Mouse (Mus musculus): ENCODE results near the gene Slc50a1.
A peak's percentile ranks its signal among the peaks of the same experiment; 100 is the strongest.

The Slc50a1 gene

DNA sequence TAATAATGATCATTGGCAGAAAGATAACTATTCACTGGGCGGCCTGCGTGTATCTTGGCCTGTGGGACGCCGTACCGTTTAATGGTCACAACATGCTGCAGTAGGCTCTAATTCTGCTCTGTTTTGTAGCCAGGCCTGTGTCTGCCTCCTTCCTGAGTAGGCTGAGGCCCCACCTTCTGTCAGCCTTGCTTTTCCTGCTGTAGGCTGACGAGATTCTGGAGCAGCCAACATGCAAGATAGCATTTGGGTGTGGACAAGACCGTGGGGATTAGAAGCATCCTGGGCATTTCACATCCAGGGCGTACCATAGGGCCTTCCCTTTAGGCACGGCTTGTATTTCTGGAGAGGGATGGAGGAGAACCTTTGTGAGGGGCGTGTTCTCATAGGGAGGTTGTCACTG is 8.0 kb downstream of the Slc50a1 start:
- DNase-seq (ENCODE audit: low read depth): no peak

DNA sequence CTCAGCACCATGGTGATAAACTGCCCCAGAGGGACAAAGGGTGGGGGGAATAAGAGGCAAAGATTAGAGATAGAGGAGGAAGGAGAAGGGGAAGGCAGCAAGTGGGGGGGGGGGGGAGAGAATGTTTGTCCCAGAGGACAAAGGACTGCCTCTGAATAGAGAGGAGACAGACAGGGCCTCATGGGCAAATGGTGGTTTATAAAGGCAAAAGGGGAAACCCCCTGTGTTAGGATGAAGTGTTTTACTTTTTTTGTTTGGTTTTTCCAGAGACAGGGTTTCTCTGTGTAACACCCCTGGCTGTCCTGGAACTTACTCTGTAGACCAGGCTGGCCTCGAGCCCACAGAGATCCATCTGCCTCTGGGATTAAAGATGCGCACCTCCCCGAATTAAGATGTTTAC is 10.2 kb downstream of the Slc50a1 start:
- no peak for DNase-seq (ENCODE audit: low read depth)

DNA sequence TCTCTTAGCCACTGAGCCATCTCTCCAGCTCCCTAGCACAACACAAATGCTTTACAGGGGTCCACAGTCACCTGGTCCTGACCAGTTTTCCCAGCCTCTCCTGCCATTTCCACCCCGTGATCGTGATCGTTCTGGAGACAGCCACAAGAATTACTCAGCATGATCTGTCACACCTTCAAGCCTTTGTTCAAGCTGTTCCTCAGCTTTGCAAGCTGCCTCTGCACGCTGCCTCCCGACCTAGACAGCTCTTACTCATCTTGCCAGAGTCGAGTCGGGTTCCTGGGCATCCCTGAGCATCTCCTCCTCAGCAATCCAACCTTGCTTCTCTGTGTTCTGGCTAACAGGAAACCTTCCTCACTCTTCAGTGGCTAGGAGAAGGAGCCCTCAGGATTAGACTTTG is 11.3 kb downstream of the Slc50a1 start, which contains the start of gene Dpm3:
Gene Dpm3, plus strand, starts transcription at position 283 of the 400 bp plus-strand sequence.
- DNase-seq (ENCODE audit: low read depth): no peak

DNA sequence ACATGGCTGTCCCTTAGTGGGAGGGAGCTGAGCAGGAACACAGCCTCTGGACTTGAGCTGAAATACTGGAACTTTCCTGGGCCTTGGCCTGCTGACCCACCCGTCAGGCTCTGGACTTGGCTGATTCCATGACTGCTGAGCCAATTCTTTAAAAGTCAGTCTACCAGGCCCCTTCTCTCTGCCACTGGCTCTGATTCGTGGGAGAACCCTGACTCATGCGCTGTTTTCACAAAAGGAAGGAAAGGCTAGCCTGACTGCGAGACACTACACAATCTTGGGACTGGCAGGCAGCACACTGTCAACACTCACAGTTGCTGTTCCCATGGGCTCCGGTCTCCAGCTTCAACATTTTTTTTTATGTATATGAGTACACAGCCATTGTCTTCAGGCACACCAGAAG is 14.2 kb downstream of the Slc50a1 start:
- no peak for DNase-seq (ENCODE audit: low read depth)

DNA sequence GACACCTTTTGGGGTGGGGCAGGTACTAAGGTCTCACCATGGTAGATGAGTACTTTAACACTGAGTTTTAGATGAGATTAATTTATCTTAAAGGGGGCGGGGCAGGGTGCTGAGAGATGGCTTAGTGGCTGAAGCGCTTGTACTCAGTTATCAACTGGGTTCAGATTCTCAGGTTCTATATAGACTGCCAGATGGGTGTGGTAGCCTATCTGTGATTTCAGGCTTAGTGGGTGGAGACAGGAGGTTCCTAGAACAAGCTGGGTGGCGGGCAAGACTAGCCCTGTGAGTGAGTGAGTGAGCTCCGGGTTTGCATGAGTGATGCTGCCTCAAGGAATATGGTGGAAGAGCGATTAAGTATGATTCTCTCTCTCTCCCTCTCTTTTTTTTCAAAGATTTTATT is 15.4 kb downstream of the Slc50a1 start:
- DNase-seq (ENCODE audit: low read depth): no peak

DNA sequence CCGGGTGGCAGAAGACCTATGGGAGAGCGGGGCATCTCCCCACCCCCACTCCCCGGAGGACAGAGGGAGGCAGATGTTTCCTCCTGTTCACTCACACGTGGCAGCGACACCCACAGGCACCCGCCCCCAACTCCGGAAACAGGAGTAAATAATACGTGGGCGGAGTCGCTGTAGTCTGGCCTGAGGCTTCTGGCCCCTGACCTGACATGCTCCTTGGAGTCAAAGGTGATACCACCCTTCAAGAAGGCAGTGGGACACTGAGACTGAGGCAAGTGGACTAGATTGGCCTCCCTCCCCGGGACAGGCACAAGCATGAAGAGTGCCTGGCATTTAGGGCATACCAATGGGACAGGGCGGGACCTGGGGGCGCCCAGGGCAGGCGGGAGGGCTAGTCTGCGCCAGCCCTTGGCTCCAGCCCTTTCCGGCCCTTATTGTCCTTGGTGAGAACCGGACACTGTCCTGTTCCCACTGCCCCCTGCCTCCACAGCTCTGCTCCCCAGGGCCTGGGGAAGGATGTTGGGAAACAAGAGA is 18.9 kb downstream of the Slc50a1 start:
- DNase-seq (ENCODE audit: low read depth): peak; percentile 70

DNA sequence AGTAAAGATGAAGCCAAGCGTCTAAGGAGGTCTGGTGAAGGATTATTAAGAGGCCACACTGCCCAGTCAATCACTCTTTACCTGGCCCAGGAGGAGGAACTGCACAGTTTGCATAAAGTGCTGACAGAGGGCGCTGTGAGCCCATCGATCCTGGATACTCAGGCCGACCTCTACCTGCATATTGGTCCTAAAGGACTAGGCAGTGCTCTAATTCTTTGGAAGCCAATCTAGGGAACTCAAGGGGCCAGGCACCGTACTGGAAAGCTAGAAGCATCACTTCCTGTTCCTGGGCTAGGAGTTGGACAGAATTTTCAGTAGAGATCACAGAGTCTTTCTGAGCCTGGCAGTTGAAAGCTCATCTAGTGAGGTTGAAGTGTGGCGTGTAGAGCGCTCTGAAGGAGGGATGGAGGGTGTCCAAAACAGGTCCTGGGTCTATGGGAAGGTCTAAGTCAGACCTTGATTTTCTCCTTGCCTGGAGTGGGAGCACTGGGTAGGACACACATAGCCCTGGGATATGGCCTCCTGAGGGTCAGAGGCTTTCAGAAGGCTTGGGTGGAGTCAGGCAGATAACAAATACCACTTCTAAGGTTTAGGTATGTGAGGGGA is 19.8 kb downstream of the Slc50a1 start:
- DNase-seq (ENCODE audit: low read depth): peak; percentile 83

DNA sequence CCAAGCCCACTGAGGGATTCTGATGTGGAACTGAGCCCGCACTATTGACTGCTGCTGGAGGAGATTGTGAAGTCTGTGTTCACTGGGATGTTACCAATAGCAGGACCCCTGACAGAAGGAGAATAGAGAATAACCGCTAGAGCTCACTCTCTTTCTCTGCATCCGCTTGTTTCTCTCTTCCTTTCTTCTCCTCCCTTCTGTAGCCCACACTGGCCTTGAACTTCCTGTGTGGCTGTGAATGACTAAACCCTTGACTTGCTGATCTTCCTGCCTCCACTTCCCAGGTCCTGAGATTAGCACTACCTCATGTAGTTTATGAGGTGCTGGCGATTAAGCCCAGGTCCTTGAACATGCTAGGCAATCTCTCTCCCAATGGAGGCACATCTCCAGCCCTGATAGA is 22.9 kb downstream of the Slc50a1 start:
- peak; percentile 64 for DNase-seq (ENCODE audit: low read depth)

DNA sequence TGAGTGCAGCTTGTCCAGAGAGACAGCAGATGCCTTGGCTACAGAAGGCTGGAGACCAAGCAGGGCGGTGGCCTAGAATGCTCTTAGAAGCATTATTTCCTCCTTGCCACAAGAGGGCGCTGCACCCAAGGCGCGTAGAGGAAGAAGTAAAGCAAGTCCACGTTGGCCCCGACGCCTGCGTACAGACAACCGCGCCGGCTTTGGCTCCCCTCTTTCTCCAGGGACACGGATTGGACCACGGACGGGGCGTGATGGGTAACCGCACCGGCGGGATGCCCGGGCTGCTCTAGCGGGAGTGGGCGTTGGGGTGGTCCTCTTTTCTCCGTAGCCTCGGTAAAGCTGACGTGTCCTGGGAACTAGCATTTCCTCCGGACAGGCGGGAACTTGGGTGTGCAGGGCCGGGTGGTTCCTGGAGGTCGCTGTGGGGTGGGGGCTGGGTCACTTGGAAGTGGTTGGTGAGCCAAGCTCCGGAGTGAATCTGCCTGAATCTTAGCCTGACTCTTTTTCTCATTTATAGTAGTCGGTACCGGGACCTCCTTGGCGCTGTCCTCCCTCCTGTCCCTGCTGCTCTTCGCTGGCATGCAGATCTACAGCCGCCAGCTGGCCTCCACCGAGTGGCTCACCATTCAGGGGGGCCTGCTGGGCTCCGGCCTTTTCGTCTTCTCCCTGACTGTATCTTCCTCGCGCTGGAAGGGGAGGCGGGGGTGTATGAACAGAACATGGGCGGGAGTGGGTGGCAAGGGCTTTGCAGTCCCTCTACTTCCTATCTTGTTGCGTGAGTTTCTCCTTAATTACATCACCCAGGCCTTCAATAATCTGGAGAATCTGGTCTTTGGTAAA is 23.9 kb downstream of the Slc50a1 start, which contains the start of gene Trim46:
Gene Trim46, minus strand, starts transcription at position 49 of the 840 bp plus-strand sequence.
- DNase-seq (ENCODE audit: low read depth): peak; percentile 95

DNA sequence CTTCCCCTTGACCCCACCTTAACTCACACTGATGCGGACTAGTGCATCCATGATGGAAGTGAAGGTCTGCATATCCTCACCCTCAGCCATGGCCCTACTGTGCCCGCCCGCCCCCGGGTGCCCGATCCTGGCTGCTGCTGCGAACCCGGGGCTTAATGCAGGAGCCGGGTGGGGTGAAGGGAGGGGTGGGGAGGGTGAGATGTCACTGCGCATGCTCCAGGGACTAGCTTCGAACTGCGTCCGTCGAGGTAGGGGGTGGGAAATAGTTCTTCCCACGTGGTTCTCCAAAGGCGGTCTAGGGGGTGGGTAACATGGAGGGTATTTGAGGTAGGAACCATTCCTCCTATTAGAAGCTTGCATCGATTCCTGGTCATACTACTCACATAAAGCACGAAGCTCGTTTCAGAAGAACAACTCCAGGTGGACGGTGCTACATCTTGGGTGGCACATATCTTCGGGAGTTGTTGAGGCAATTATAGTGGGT is 24.6 kb downstream of the Slc50a1 start, which contains the start of gene Krtcap2:
Gene Krtcap2, plus strand, starts transcription at position 279 of the 484 bp plus-strand sequence.
- peak; percentile 86 for DNase-seq (ENCODE audit: low read depth)

DNA sequence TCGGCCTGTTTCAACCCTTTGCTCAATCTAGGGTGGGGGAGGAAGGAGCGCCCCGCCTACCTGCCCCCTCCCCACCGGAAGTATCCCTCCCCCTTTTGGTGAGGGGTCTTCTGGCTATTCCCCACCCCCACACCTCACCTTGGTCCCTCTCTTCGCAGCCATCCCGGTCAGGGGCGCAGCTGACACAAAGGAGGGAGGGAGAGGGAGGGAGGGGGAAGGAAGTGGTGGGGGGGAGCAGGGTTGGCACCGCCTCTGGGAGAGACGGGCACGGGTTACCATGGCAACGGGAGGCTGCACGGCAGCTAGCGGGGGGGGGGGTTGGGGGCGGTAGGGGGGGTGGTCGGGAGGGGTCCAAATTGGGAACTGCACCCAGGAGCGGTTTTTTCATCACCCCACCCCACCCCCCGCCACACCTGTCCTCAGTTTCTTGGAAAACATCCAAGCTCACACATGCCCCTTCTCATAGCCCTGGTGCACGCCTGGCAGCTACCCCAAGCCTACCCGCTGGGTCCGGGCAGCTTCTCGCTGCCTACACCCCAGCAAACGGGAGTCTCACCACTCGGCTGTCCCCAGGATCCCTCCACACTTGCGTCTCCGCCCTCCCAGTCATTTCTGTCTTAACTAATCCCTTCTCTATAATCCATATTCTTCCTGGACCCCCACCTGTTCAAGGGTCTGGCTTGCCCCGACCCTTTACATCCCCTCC is 25.2 kb downstream of the Slc50a1 start:
- peak; percentile 80 for DNase-seq (ENCODE audit: low read depth)

DNA sequence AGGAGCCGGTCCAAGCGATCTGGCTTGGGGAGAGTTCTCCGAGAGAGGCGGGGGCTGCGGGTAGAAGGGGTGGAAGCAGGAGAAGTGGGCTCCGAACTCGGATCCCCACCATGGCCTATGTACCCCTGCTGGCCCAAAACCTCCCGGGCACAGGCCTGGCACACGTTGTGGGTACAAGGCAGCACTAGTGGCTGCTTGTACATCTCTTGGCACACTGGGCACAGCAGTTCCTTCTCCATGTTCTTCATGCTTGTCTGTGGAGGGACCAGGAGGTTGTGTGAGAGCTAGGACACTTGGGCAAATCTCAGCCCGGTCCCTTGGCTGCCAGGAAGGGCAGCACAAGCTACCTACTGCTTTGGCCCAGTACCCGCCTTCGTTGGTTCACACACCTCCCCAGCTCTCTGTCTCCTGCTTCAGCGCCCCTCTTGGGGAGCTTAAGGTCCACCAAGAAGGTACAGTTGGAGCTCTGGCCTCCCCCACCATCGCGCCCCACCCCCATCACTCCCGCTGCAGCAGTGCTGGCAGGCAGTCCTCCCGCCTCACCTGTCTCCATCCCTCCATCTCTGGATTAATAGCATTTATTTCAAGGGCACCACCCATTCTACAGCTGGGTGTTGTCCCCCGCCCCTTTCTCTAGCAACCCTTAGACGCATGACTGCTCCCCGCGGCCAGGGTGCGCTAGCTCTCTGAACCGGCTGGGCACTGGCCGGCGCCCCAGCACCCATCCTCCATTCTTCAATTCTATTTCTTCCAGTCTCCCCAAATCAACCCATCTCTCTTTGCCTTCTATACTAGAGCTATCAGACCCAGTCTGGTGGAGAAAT is 26.0 kb downstream of the Slc50a1 start:
- peak; percentile 73 for DNase-seq (ENCODE audit: low read depth)

DNA sequence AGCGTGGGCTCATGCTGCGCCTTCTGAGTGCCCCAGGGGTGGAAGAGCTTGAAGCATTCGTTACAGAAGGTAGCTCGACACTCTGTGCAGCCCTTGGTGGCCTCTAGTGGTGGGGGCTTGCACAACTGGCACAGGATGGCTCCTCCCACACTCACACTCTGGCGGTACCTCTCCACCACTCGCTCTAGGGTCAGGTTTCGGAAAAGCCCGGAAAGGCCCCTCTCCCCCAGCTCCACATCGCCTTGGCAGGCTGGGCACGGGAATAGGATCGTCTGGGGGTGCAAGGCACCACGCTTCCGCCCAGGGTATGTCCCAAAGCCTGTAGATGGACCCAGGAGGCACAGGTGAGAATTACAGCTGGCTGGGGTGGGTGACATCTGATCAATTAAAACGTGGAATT is 26.8 kb downstream of the Slc50a1 start:
- peak; percentile 83 for DNase-seq (ENCODE audit: low read depth)

DNA sequence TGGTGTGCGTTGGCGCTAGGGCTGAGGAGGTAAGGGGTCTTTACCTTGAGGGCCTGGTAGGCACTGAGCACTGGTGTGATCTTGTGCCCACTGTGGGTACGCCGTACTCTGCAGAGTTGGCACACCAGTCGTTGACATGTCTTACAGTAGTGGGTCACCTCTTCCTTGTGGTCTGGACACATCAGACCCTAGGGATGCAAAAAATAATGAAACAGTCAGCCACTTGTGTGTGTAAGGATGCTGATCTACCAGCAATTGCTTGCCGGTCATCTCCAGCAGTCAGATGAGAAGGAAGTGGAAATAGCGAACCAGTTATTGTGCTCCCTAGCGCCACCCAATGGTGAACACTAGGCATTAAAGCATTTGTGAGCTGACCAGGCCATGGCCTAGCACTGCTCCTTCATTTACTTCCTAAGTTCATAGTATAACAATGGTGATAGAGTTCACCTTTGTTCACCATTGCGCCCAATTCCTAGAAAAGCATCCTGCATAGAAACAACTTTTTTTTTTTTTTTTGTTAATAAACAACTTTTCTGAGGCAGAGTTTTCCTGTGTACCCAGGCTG is 28.0 kb downstream of the Slc50a1 start:
- DNase-seq (ENCODE audit: low read depth): peak; percentile 83

DNA sequence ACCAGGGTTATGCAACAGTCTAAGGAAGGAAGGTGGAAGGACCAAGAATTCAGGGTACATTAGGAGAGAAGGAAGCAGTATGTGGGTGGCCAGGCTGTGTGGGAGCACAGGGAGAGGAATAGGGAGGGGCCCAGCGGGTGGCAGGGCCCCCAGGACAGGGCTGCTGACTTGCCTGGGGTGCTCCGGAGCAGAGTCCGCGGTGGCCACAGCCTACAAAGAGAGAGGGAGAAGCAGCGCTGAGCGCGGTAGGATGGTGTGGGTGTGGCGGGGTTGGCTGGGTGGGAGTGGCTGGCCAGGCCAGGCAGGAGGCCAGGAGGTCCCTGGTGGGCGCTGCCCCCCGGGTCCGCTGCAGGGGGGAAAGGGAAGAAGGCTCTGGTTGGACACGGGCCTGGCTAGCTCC is 31.9 kb downstream of the Slc50a1 start:
- DNase-seq (ENCODE audit: low read depth): no peak

DNA sequence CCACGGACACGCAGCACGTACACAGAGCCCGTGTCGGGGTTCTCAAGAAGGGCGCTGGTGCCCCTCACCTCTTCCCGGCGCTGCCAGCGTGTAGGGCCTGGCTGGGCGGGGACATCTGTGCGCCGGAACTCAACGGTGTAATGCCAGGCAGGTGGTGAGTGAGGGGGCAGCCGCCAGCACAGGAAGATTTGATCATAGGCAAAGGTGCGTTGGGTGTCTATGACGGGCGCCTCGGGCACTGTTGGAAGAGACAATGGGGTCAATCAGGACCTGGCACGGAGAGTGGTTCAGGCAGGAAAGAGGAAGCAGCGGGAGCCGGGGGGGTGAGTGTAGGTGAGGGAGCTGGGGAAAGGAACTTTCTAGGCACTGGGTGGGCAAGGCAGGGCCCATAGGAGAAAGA is 32.7 kb downstream of the Slc50a1 start:
- DNase-seq (ENCODE audit: low read depth): no peak

DNA sequence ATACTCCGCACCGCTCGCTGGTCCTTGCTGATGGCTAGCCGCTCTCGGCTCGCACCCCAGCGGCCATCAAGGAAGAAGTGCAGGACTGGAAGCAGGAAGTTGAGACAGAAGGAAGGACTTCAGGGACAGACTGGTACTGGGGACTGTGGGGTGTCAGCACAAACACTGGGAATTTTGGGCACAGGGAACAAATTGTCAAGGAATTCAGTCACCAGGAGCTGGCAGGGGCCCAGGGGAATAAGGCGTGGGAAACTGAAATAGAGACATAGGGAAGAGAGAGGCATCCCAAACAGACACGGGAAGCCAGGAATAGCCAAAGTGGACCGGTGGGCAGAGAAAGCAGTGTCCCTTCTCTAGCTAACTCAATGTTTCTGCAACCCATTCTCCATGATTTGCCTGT is 33.9 kb downstream of the Slc50a1 start:
- no peak for DNase-seq (ENCODE audit: low read depth)

DNA sequence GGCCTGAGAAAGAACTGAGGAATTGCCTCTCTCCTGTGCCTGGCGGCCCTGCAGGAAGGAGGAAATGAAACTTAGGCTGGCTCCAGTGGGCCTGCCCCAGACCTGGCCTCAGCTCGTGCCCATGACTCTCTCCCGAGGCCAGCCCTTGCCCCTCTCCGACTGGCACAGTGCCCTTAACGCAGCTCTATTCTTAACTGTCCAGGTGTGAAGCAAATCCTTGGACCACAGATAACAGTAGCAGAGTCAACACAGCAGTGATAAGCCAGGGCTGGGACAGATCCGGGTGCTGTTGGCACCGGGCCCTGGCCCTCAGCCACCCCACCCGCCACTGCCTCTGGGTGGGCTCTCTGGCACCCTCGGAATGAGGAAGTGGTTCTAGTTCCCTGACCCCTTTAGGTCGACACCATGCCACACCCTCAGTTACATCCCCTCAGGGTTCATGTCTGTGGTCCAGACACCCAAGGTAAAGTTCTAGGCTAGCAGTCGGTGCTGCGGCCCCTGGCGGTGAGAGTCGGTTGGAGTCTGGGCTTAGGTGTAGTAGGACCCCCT is 36.7 kb downstream of the Slc50a1 start:
- no peak for DNase-seq (ENCODE audit: low read depth)

DNA sequence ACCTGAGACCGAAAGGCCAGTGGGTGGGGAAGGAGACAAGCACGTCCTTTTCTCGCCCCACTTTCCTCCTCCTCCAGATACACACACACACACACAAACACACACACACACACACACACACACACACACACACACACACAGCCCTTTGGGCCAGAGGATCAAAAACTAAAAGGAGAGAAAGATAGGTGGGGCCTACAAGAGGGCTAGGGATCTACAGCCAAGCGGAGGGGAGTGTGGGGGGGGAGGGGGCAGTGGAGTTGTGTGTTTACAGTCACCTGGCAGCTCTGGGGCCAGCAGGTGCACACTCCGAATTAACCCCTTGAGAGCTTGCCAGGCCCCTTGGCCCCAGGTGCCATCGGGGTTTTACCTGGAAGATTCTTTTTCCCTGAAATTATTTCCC is 37.8 kb downstream of the Slc50a1 start:
- no peak for DNase-seq (ENCODE audit: low read depth)

DNA sequence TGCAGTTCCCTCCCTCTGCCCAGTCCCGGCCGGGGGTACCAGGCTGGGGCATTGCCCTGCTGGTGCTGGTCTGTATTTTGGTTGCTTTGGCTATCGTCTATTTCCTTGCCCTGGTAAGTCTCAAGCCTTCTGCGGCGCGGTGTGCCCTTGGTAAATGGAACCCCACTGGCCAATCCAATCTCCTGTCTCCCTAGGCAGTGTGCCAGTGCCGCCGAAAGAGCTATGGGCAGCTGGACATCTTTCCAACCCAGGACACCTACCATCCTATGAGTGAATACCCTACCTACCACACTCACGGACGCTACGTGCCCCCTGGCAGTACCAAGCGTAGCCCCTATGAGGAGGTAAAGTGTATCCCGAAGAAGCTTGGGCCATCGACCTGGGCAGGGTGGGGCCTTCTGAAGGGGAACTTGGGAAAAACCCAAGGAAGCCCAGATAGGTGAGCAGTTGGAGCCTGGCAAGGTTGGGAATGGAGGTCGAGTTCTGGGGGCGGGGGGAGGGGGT is 38.5 kb downstream of the Slc50a1 start:
- no peak for DNase-seq (ENCODE audit: low read depth)

DNA sequence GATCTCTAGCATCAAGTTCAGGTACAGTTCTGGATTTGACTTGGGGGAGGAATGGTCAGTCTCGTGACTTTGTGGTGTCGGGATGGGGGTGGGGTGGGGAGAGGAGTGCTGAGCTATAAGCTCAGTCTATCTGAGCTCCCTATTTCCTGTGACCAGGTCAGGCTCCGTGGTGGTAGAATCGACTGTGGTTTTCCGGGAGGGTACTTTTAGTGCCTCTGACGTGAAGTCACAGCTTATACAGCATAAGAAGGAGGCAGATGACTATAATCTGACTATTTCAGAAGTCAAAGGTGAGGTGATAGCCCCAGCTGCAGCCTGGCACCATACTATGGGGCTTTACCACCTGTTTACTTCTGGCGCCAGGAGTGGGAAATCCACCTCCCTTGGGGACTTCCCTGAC is 39.0 kb downstream of the Slc50a1 start:
- DNase-seq (ENCODE audit: low read depth): peak; percentile 83
